Mouse (Mus musculus) MEL (cell line): Measurements from ENCODE around the gene Tpt1. TPM values are rescaled to one million over a fixed set of nuclear protein-coding genes. Genes with fewer than 3 reads are reported as not detected.

ENCODE experiments used
- DNase-seq: peaks from one replicate; pipeline ENCODE4 v3.0.0; 2011; ENCODE audit warnings: low read depth, low spot score
- H3K27ac ChIP-seq: 2 replicates; pipeline ENCODE4 v1.5.1; 2012; ENCODE audit warnings: low read depth, mild to moderate bottlenecking, control low read depth, low read length, moderate library complexity; ENCODE audit not compliant: control insufficient read depth
- H3K27me3 ChIP-seq, 2 experiments: fragments of 150-350 bp in 1 of 2; sonication (generic) in 1 of 2; 2 replicates each; pipeline ENCODE4 v1.6.1; 2012; ENCODE audit warnings: low read length in 2 of 2, mild to moderate bottlenecking in 2 of 2, improper control_type of control experiment in 1 of 2, moderate library complexity in 1 of 2; ENCODE audit not compliant: insufficient read depth in 2 of 2, control insufficient read depth in 1 of 2
- H3K36me3 ChIP-seq, 2 experiments: 2 replicates each; pipeline ENCODE4 v1.6.1; 2012 to 2014; ENCODE audit warnings: low read length in 2 of 2, improper control_type of control experiment in 1 of 2, inconsistent platforms in 1 of 2, mild to moderate bottlenecking in 1 of 2; ENCODE audit not compliant: insufficient read depth in 2 of 2, control insufficient read depth in 1 of 2
- H3K4me1 ChIP-seq, 2 experiments: fragments of 150-350 bp in 1 of 2; sonication (generic) in 1 of 2; 2 replicates each; pipeline ENCODE4 v1.6.1; 2012; ENCODE audit warnings: low read length in 2 of 2, improper control_type of control experiment in 1 of 2, mild to moderate bottlenecking in 1 of 2; ENCODE audit not compliant: insufficient read depth in 2 of 2, control insufficient read depth in 1 of 2
- H3K4me3 ChIP-seq, 2 experiments: fragments of 150-350 bp in 1 of 2; sonication (generic) in 1 of 2; 2 replicates each; pipeline ENCODE4 v1.5.1; 2012; ENCODE audit warnings: low read depth in 2 of 2, low read length in 2 of 2, mild to moderate bottlenecking in 2 of 2, moderate library complexity in 2 of 2, control low read depth in 1 of 2, improper control_type of control experiment in 1 of 2; ENCODE audit not compliant: control insufficient read depth in 1 of 2, insufficient read depth in 1 of 2
- H3K79me2 ChIP-seq: 2 replicates; pipeline ENCODE4 v1.6.1; 2012; ENCODE audit warnings: mild to moderate bottlenecking, low read length, moderate library complexity; ENCODE audit not compliant: control insufficient read depth, poor library complexity, insufficient read depth
- H3K9ac ChIP-seq: 2 replicates; pipeline ENCODE4 v1.6.1; 2012; ENCODE audit warnings: low read depth, mild to moderate bottlenecking, control low read depth, low read length, moderate library complexity; ENCODE audit not compliant: control insufficient read depth, poor library complexity, severe bottlenecking
- H3K9me3 ChIP-seq: fragments of 150-350 bp; sonication (generic); replicated peaks from 2 replicates; pipeline ENCODE4 v1.6.1; 2012; ENCODE audit warnings: mild to moderate bottlenecking, low read length, improper control_type of control experiment, moderate library complexity; ENCODE audit not compliant: insufficient read depth
- BHLHE40 ChIP-seq: IDR thresholded peaks from 2 replicates; pipeline ENCODE4 v1.6.1; 2012; ENCODE audit warnings: low read depth, mild to moderate bottlenecking, inconsistent platforms, low read length, improper control_type of control experiment, borderline replicate concordance
- EP300 ChIP-seq, 2 experiments: IDR thresholded peaks; 2 replicates each; pipeline ENCODE4 v1.6.1; 2011; ENCODE audit warnings: improper control_type of control experiment in 2 of 2, low read length in 2 of 2, low read depth in 1 of 2, mild to moderate bottlenecking in 1 of 2
- ETS1 ChIP-seq: IDR thresholded peaks from 2 replicates; pipeline ENCODE4 v1.6.1; 2012; ENCODE audit warnings: low read depth, mild to moderate bottlenecking, inconsistent platforms, low read length, improper control_type of control experiment, moderate library complexity
- GABPA ChIP-seq: IDR thresholded peaks from 2 replicates; pipeline ENCODE4 v1.6.1; 2012; ENCODE audit warnings: low read depth, mild to moderate bottlenecking, inconsistent platforms, low read length, improper control_type of control experiment, moderate library complexity
- HCFC1 ChIP-seq: IDR thresholded peaks from 2 replicates; pipeline ENCODE4 v1.6.1; 2012; ENCODE audit warnings: low read depth, mild to moderate bottlenecking, inconsistent platforms, low read length, improper control_type of control experiment, moderate library complexity
- JUND ChIP-seq: IDR thresholded peaks from 2 replicates; pipeline ENCODE4 v1.6.1; 2011; ENCODE audit warnings: low read depth, mild to moderate bottlenecking, improper control_type of control experiment, low read length
- MEF2A ChIP-seq: IDR thresholded peaks from 2 replicates; pipeline ENCODE4 v1.6.1; 2014; ENCODE audit warnings: low read depth, mild to moderate bottlenecking, inconsistent platforms, low read length, improper control_type of control experiment; ENCODE audit not compliant: poor library complexity, insufficient replicate concordance, severe bottlenecking; ENCODE audit errors: extremely low read depth
- MYB ChIP-seq: IDR thresholded peaks from 2 replicates; pipeline ENCODE4 v1.6.1; 2011; ENCODE audit warnings: mild to moderate bottlenecking, low read depth, low read length, improper control_type of control experiment
- POLR2A ChIP-seq, 2 experiments: IDR thresholded peaks; 2 replicates each; pipeline ENCODE4 v1.6.1; 2011 to 2012; ENCODE audit warnings: low read length in 2 of 2, mild to moderate bottlenecking in 2 of 2, control low read depth in 1 of 2, improper control_type of control experiment in 1 of 2, low read depth in 1 of 2, moderate library complexity in 1 of 2; ENCODE audit not compliant: control insufficient read depth in 1 of 2, insufficient read depth in 1 of 2, poor library complexity in 1 of 2
- POLR2AphosphoS5 ChIP-seq: IDR thresholded peaks from 2 replicates; pipeline ENCODE4 v1.6.1; 2012; ENCODE audit warnings: low read depth, borderline replicate concordance, mild to moderate bottlenecking, inconsistent platforms, low read length, moderate library complexity, mixed read lengths
- TAL1 ChIP-seq: IDR thresholded peaks from 2 replicates; pipeline ENCODE4 v1.6.1; 2012; ENCODE audit warnings: mild to moderate bottlenecking, inconsistent platforms, low read length, moderate library complexity, mixed read lengths
- TCF12 ChIP-seq: IDR thresholded peaks from 2 replicates; pipeline ENCODE4 v1.6.1; 2014; ENCODE audit warnings: low read depth, mild to moderate bottlenecking, inconsistent platforms, low read length, improper control_type of control experiment, moderate library complexity
- ZMIZ1 ChIP-seq: IDR thresholded peaks from 2 replicates; pipeline ENCODE4 v1.6.1; 2012; ENCODE audit warnings: low read depth, mild to moderate bottlenecking, inconsistent platforms, low read length, improper control_type of control experiment, moderate library complexity
- ZNF384 ChIP-seq: IDR thresholded peaks from 2 replicates; pipeline ENCODE4 v1.6.1; 2012; ENCODE audit warnings: low read depth, mild to moderate bottlenecking, inconsistent platforms, low read length, improper control_type of control experiment
- polyA plus RNA-seq, 2 experiments: library from polyadenylated mRNA; stranded (reverse) in 1 of 2; unstranded in 1 of 2; fragments of >175 nt in 1 of 2; fragments of >200 nt in 1 of 2; gene quantifications; 2 replicates each; pipeline versions ENCODE4 v1.2.1 to v1.2.4; 2012; ENCODE audit warnings: low replicate concordance in 2 of 2, low read depth in 1 of 2; ENCODE audit not compliant: insufficient read length in 2 of 2, insufficient read depth in 1 of 2, missing spikeins in 1 of 2
- total RNA-seq: library from RNA; depleted of rRNA; stranded (reverse); fragments of 300-350 nt; gene quantifications from 2 replicates; pipeline ENCODE4 v1.2.3, GENCODE M21; 2012

Gene Tpt1
- total and polyA plus RNA-seq, 3 experiments: 652 to 1,342 (median 817) TPM

GRCm38 (mm10) chr14:75807800-75808199, 37.1 kb upstream of the Tpt1 start (continued):
- no peak for TF ChIP-seq GABPA

- H3K4me3 ChIP-seq: no peak overlapping the region
- no peak for DNase-seq
- peaks cover 0 to 5% of the 10 kb centered on the region in 2 experiments; a peak in 1 of 4 replicates for H3K27me3 ChIP-seq
- no peak for TF ChIP-seq MYB
- TF ChIP-seq TCF12: no peak
- no peak for TF ChIP-seq HCFC1
- TF ChIP-seq ETS1: no peak
- TF ChIP-seq MEF2A: no peak
- TF ChIP-seq ZMIZ1: no peak
- no peak for TF ChIP-seq JUND
- TF ChIP-seq, all 39 proteins: peak for 0
- H3K27ac ChIP-seq: no peak overlapping the region
- no peak overlapping the region for H3K9ac ChIP-seq
- H3K36me3 ChIP-seq: peaks cover 0 to 4% of the 10 kb centered on the region in 2 experiments; a peak in 2 of 4 replicates
- H3K79me2 ChIP-seq: no peaks in the 10 kb centered on the region
- no peaks in the 10 kb centered on the region for H3K9me3 ChIP-seq
- H3K4me1 ChIP-seq: peaks cover 4 to 7% of the 10 kb centered on the region in 2 experiments; a peak in 3 of 4 replicates
Measured at GRCm38 (mm10) chr14:75809931-75810330, 35.0 kb upstream of the Tpt1 start.

- no peak for TF ChIP-seq POLR2A (IDR thresholded peaks at IDR 0.05; ENCODE audit: control insufficient read depth in 1 of 2, insufficient read depth in 1 of 2, low read depth in 1 of 2, low read length in 2 of 2, poor library complexity in 1 of 2)
- TF ChIP-seq EP300 (IDR thresholded peaks at IDR 0.05; ENCODE audit: low read depth in 1 of 2, low read length in 2 of 2): no peak
- no peak for TF ChIP-seq TAL1
- no peak for TF ChIP-seq BHLHE40
- TF ChIP-seq POLR2AphosphoS5: no peak
- no peak for TF ChIP-seq ZNF384
- DNase-seq: no peak
Measured at GRCm38 (mm10) chr14:75818528-75818927, 26.4 kb upstream of the Tpt1 start.

More at GRCm38 (mm10) chr14:75818528-75818927, 26.4 kb upstream of the Tpt1 start:
- Histone ChIP-seq H3K36me3 (no peaks in the 10 kb centered on the region), H3K4me1 (no peaks in the 10 kb centered on the region), H3K9me3 (no peaks in the 10 kb centered on the region), H3K4me3 (no peak overlapping the region), H3K27ac (no peak overlapping the region), H3K27me3 (no peaks in the 10 kb centered on the region; a peak in 1 of 4 replicates), H3K79me2 (no peaks in the 10 kb centered on the region), H3K9ac (no peak overlapping the region)
